Mouse (Mus musculus): ENCODE data around the gene Smarce1. TPM values are rescaled to one million over a fixed set of nuclear protein-coding genes. Genes with fewer than 3 reads are reported as not detected.
"Not testable (repeated sequence)": the region's sequence is repeated elsewhere in the genome, so short reads cannot be mapped to it uniquely, and the experiment has no call there.

Gene Smarce1
- 93.5 and 97.6 TPM in 2 replicates for polyA plus RNA-seq (2012; rRNA removed)

GRCm38 (mm10) chr11:99230261-99231048 is at the start of gene Smarce1:
Smarce1 (minus strand) TSS chr11:99231017.
- DNase-seq (ENCODE audit: extremely low spot score in 1 of 2, low spot score in 1 of 2) = peak in 1 of 2 experiments; percentile 80

DNA sequence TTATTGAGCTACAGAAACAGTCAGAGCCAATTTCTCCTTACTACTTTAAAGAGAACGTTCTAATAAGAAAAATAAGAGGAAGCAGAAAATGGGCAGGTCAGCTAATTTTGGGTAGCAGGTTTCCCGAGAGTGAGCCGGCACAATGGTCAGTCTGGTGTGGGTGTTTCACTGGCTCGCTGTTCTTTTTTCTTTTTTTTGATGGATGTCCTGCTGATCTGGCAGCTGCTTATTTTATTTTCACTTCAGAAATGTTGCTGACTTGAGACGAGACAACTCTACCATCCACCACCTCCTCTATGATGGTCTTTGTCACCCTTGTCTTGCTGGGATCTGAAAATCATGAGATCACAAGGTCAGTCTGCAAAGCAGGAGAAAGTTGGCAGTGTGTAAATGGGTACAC is 49.2 kb upstream of the Smarce1 start:
- DNase-seq (ENCODE audit: extremely low spot score in 1 of 2, low spot score in 1 of 2) = no peak

DNA sequence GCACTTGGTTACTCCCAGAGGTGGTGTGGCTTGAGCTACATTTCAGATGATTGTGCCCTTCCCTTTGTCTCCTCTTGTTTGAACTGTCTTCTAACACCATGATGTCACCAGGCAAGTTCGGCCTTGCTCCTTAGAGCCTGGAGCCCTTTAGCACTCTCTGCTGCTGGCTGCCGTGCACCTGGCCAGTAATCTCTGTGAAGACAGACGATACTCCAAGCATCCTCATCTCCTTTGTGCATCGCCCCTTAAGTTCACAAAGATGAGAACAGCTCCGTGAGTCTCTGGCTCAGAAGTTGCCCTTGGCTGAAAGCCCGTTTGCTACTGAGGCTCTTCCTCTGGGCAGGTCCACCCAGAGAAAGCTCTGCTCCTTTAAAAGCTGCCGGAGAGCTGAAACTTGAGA is 46.0 kb upstream of the Smarce1 start:
- no peak for DNase-seq (ENCODE audit: extremely low spot score in 1 of 2, low spot score in 1 of 2)

- no peak for DNase-seq (ENCODE audit: extremely low spot score in 1 of 2, low spot score in 1 of 2)
These were observed 44.8 kb upstream of the Smarce1 start for GRCm38 (mm10) chr11:99275624-99276023.

GRCm38 (mm10) chr11:99272721-99273120 is 41.9 kb upstream of the Smarce1 start:
- no peak for DNase-seq (ENCODE audit: extremely low spot score in 1 of 2, low spot score in 1 of 2)

DNA sequence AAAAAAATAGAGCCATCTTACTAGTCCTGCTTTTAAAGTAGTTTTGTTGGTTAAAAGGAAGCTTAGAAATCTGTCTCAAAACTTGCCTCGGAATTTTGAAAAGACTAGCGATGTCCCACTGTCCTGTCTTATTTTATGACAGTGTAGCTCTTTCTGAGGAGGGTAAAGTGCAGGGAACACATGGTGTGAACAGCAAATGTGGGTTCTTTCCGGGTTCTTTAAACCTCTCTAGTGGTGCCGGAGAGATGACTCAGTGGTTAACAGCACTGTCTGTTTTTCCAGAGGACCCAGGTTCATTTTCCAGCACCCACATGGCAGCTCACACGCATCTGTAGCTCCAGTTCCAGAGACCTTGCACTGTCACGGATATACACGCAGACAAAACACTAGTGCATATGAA is 38.4 kb upstream of the Smarce1 start:
- DNase-seq (ENCODE audit: extremely low spot score in 1 of 2, low spot score in 1 of 2) = no peak

- DNase-seq (ENCODE audit: extremely low spot score in 1 of 2, low spot score in 1 of 2) = no peak
These were observed 35.0 kb upstream of the Smarce1 start for GRCm38 (mm10) chr11:99265796-99266195.

DNA sequence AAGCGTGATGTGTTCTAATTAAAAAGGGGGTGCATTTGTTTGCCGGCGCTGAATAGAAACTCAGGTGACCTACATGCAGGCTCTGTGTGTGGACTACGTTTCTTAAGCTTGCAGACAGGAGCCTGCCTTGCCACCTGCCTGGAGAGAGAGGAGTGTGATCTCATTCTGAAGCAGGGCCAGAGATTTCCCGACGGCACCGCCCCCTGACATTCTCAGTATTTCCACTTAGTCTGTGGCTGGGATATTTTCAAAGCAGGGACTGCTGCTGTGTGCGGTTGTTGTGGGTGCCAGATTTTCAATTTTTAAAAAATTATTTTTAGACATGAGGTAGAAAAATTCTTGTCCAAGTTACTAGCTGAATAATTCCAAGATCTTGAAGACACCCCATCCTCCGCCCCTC is 34.4 kb upstream of the Smarce1 start:
- DNase-seq (ENCODE audit: extremely low spot score in 1 of 2, low spot score in 1 of 2) = peak; percentile 75 to 84

DNA sequence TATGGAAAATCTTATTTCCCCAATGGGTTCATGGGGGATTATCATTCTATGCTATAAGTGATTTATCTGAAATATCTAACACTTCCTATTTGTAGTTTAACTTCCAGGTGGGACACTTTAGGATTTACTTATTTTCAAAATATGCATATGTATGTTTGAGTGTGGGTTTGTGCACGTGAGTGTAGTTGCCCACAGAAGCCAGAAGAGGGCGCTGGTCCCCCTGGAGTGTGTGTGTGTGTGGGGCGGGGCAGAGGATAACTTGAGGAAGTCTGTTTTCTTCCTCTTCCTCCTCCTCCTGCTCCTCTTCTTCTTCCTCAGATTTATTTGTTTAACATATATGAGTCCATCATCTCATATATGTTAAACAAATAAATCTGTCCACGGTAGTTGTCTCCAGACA is 25.4 kb upstream of the Smarce1 start:
- DNase-seq (ENCODE audit: extremely low spot score in 1 of 2, low spot score in 1 of 2) = no peak

GRCm38 (mm10) chr11:99255316-99255715 is 24.5 kb upstream of the Smarce1 start:
- no peak for DNase-seq (ENCODE audit: extremely low spot score in 1 of 2, low spot score in 1 of 2)

- no peak for DNase-seq (ENCODE audit: extremely low spot score in 1 of 2, low spot score in 1 of 2)
These were observed 23.1 kb upstream of the Smarce1 start for GRCm38 (mm10) chr11:99253893-99254292.

DNA sequence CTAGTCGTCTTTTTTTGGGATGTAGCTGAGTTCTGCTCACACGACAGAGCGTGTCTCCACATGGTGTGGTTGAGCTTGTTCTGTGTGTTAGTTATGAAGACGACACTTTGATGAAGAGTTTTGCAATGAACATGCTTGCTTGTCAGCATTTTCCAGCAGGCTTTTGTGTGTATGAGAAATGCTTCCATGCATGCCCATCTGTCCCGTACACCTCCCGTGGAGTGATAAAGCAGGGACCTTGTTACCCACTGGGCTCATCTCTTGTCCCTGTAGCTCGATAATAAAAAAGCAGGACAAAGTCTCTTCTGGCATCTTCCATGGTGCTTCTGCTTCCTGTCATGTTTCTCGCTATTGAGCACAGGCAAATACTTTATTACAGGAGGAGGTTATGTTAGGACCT is 21.9 kb upstream of the Smarce1 start:
- DNase-seq (ENCODE audit: extremely low spot score in 1 of 2, low spot score in 1 of 2) = no peak

- DNase-seq (ENCODE audit: extremely low spot score in 1 of 2, low spot score in 1 of 2) = no peak
These were observed 19.8 kb upstream of the Smarce1 start for GRCm38 (mm10) chr11:99250666-99251065.

GRCm38 (mm10) chr11:99250241-99250640 is 19.4 kb upstream of the Smarce1 start:
- peak; percentile 50 to 65 for DNase-seq (ENCODE audit: extremely low spot score in 1 of 2, low spot score in 1 of 2)

DNA sequence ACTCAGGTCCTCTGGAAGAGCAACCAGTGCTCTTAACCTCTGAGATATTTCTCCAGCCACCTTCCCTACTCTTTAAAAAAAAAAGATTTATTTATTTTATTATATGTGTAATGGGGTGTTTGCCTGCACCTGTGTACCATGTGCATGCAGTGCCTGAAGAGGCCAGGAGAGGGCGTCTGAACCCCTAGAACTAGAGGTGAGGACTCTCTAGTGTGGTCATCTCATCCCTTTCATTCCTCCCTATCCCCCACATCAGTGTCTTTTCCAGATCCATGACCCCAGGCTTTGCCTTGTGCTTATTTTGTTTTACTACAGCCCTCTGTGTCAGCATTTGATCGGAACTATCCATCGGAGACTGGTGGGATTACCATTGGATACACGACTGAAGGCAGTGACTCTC is 18.3 kb upstream of the Smarce1 start:
- no peak for DNase-seq (ENCODE audit: extremely low spot score in 1 of 2, low spot score in 1 of 2)

GRCm38 (mm10) chr11:99247916-99248315 is 17.1 kb upstream of the Smarce1 start:
- DNase-seq (ENCODE audit: extremely low spot score in 1 of 2, low spot score in 1 of 2) = no peak

- not testable (repeated sequence) for DNase-seq (ENCODE audit: extremely low spot score in 1 of 2, low spot score in 1 of 2)
These were observed 13.7 kb upstream of the Smarce1 start for GRCm38 (mm10) chr11:99244519-99244918.

- peak in 1 of 2 experiments; percentile 55 for DNase-seq (ENCODE audit: extremely low spot score in 1 of 2, low spot score in 1 of 2)
These were observed 13.1 kb upstream of the Smarce1 start, which contains the start of gene Krt222 for GRCm38 (mm10) chr11:99243820-99244374. Krt222 (minus strand) TSS chr11:99244085.

- DNase-seq (ENCODE audit: extremely low spot score in 1 of 2, low spot score in 1 of 2) = no peak
These were observed 12.5 kb upstream of the Smarce1 start for GRCm38 (mm10) chr11:99243200-99243819.

DNA sequence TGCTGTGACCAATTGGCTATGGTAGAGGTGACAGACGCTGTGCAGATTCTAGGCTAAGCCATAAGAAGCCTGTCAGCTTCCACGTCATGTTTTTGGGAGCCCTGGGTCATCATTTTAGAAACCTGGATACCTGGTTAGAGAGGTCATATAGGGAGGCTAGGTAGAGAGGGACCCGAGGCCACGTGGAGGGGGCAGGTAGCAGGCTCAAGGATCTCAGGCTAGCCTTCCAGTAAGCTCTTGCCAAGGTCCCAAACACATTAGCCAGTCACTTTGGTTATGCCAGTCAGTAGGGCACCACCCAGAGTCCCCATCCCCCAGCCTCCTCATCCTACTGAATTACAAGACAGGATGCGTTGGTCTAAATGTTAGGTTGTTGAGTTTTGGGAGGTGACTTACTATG is 11.2 kb upstream of the Smarce1 start:
- no peak for DNase-seq (ENCODE audit: extremely low spot score in 1 of 2, low spot score in 1 of 2)

DNA sequence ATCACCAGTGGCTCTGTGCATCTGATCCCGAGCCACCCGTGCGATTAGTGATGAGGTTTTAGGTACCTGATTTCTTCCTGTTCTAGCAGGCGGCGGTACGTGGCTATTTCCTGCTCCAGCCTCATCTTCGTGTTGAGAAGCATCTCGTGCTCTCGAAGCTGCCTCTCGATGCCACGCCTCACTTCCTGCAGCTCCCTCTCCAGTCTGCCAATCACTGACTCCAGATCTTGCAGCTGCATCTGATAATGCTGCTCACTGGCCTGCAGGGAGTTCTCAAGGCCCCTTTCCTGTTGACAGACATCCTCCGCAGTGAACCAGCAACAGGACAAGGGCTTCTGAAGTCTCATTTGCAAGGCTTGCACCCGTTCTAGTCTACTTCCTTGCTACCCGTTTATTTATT is 7.7 kb upstream of the Smarce1 start:
- no peak for DNase-seq (ENCODE audit: extremely low spot score in 1 of 2, low spot score in 1 of 2)

Data from frontal cortex, adult 2 months (tissue).